Mouse (Mus musculus): ENCODE measurements around the gene Col9a1.

Gene Col9a1

DNA sequence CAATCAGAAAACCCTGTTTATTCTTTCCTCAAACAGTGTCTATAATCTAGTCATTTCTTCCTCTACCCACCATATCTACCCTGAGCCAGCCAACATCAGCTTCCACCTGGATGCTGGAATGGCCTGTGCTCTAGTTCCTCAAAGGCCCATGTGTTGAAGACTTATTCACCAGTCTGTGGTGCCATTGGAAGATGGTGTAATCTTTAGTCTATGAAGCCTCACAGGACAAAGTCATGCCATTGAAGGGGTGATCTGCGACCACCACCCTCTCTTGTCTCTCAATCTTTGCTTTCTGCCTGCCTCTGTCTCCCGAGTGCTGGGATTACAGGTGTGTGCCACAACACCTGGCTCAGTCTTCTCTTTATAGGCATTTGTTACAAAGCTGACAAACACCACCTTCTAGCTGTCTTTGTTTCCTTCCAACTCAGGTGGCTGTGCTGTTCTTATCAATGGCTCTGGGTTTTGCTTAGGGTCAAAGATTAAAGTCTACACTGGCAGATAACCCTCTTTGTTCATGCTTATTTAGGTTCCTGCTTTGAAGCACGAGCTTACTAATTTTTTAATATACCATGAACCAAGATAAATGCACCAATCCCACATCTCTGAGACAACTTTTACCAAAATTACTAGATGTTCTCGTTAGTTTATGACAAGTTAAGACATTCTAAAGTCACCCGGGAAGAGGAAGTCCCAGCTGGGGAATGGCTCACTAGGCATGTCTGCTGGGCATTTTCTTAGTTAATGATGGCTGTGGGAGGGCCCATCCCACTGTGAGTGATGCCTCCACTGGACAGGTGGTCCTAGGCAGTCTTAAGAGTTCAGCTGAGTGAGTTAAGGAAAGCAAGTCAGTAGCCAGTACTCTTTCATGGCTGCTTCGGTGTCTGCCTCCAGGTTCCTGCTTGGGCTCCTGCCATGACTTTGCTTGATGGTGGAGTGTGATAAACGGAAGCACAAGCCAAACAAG, 117.9 kb downstream of the Col9a1 start:
- DNase-seq (ENCODE audit: low spot score): no peak

- no peak for DNase-seq (ENCODE audit: low spot score)
Observed at GRCm38 (mm10) chr1:24300700-24301099, 123.3 kb downstream of the Col9a1 start.

Data from T-cell, adult 2 months (primary cell).